Mouse (Mus musculus) stomach, embryonic 14.5 days (tissue): ENCODE results near the gene Foxd3. TPM values are rescaled to one million over a fixed set of nuclear protein-coding genes. Genes with fewer than 3 reads are reported as not detected.

Source experiments
- ATAC-seq: fragments of 200-750 bp; cut with Nextera tagmentation; 2 replicates; pipeline ENCODE4 v1.8.0; 2017; ENCODE audit warnings: low read depth, moderate TSS enrichment; ENCODE audit not compliant: insufficient number of reproducible peaks, insufficient read depth, low FRiP score
- H3K27ac ChIP-seq: fragments of 300-500 bp; sonication (generic); 2 replicates; pipeline ENCODE4 v1.5.1; 2014; ENCODE audit warnings: mild to moderate bottlenecking, low read length, moderate library complexity, mixed read lengths
- H3K27me3 ChIP-seq: fragments of 300-500 bp; sonication (generic); 2 replicates; pipeline ENCODE4 v1.6.1; 2014; ENCODE audit warnings: low read length, control low read depth, mixed read lengths; ENCODE audit not compliant: control insufficient read depth, insufficient read depth
- H3K36me3 ChIP-seq: fragments of 300-500 bp; sonication (generic); 2 replicates; pipeline ENCODE4 v1.6.1; 2014; ENCODE audit warnings: mild to moderate bottlenecking, control low read depth, low read length, moderate library complexity, mixed read lengths; ENCODE audit not compliant: control insufficient read depth, insufficient read depth
- H3K4me1 ChIP-seq: fragments of 300-500 bp; sonication (generic); 2 replicates; pipeline ENCODE4 v1.6.1; 2014; ENCODE audit warnings: low read length, control low read depth, mixed read lengths; ENCODE audit not compliant: control insufficient read depth, insufficient read depth
- H3K4me2 ChIP-seq: fragments of 300-500 bp; sonication (generic); replicated peaks from 2 replicates; pipeline ENCODE4 v1.6.1; 2014; ENCODE audit warnings: low read depth, low read length, control low read depth
- H3K4me3 ChIP-seq: fragments of 300-500 bp; sonication (generic); 2 replicates; pipeline ENCODE4 v1.5.1; 2014; ENCODE audit warnings: low read depth, low read length, control low read depth
- H3K9ac ChIP-seq: fragments of 300-500 bp; sonication (generic); replicated peaks from 2 replicates; pipeline ENCODE4 v1.6.1; 2014; ENCODE audit warnings: low read depth, mild to moderate bottlenecking, control low read depth, low read length, moderate library complexity, mixed read lengths
- H3K9me3 ChIP-seq: fragments of 300-500 bp; sonication (generic); 2 replicates; pipeline ENCODE4 v1.6.1; 2016; ENCODE audit warnings: low read depth, low read length, control low read depth; ENCODE audit not compliant: control insufficient read depth
- WGBS: fragments of 180-500 bp; shearing (Covaris S2); extraction: QIAGEN DNeasy Blood & Tissue Kit; methylation state at CpG from one replicate; pipeline ENCODE4 v1.1.7; 2014; 5-methylcytosine and 5-hydroxymethylcytosine counted together
- polyA plus RNA-seq: library from polyadenylated mRNA; unstranded; fragments of >200 nt; fragmentation: Nextera tagmentation; extraction: Ambion mirVana; gene quantifications from 2 replicates; pipeline ENCODE4 v1.2.1, GENCODE M21; 2014

Foxd3 gene
- polyA plus RNA-seq, 1 experiment from 2014 or later = 1.7 TPM

GRCm38 (mm10) chr4:99641920-99642319 lies 14.2 kb upstream of the Foxd3 start:
- H3K9ac ChIP-seq = no peak overlapping the region
- H3K27ac ChIP-seq = no peak overlapping the region
- no peak for ATAC-seq
- H3K36me3 ChIP-seq = no peaks in the 10 kb centered on the region
- 27% methylated on average over 3 of the region's 3 CpGs for WGBS
- H3K9me3 ChIP-seq = no peaks in the 10 kb centered on the region
- H3K4me2 ChIP-seq = no peak overlapping the region
- H3K4me3 ChIP-seq = no peak overlapping the region
- H3K4me1 ChIP-seq = no peaks in the 10 kb centered on the region
- H3K27me3 ChIP-seq = no peaks in the 10 kb centered on the region

GRCm38 (mm10) chr4:99645560-99645959 lies 10.5 kb upstream of the Foxd3 start:
- WGBS = 82% methylated on average over 4 of the region's 4 CpGs
- no peak overlapping the region for H3K4me3 ChIP-seq
- no peaks in the 10 kb centered on the region for H3K4me1 ChIP-seq
- H3K9ac ChIP-seq = no peak overlapping the region
- peaks cover 24% of the 10 kb centered on the region for H3K27me3 ChIP-seq
- no peak overlapping the region for H3K4me2 ChIP-seq
- no peaks in the 10 kb centered on the region for H3K36me3 ChIP-seq
- no peak for ATAC-seq
- no peak overlapping the region for H3K27ac ChIP-seq
- no peaks in the 10 kb centered on the region for H3K9me3 ChIP-seq

- 3% methylated on average over 44 of the region's 44 CpGs for WGBS
- H3K27me3 ChIP-seq = peaks cover 58% of the 10 kb centered on the region
- no peak overlapping the region for H3K9ac ChIP-seq
- no peak overlapping the region for H3K27ac ChIP-seq
- no peaks in the 10 kb centered on the region for H3K9me3 ChIP-seq
- no peak overlapping the region for H3K4me2 ChIP-seq
- no peaks in the 10 kb centered on the region for H3K36me3 ChIP-seq
- no peak for ATAC-seq
- peaks cover 4% of the 10 kb centered on the region; the same call in 1 of the 2 replicates for H3K4me1 ChIP-seq
- H3K4me3 ChIP-seq = peak overlapping the region; percentile 11; the same call in 1 of the 2 replicates
These were observed 5.8 kb upstream of the Foxd3 start for GRCm38 (mm10) chr4:99650088-99650944.

GRCm38 (mm10) chr4:99650945-99651690 lies 5.0 kb upstream of the Foxd3 start:
- peaks cover 63% of the 10 kb centered on the region for H3K27me3 ChIP-seq
- 2% methylated on average over 59 of the region's 59 CpGs for WGBS
- H3K4me3 ChIP-seq = peak overlapping the region; percentile 11; the same call in 1 of the 2 replicates
- no peak for ATAC-seq
- no peaks in the 10 kb centered on the region for H3K36me3 ChIP-seq
- no peak overlapping the region for H3K27ac ChIP-seq
- peaks cover 7% of the 10 kb centered on the region; the same call in 1 of the 2 replicates for H3K4me1 ChIP-seq
- H3K9me3 ChIP-seq = no peaks in the 10 kb centered on the region
- H3K9ac ChIP-seq = no peak overlapping the region
- H3K4me2 ChIP-seq = peak overlapping the region; percentile 30

- H3K9ac ChIP-seq = no peak overlapping the region
- H3K4me3 ChIP-seq = no peak overlapping the region
- peaks cover 12% of the 10 kb centered on the region; the same call in 1 of the 2 replicates for H3K4me1 ChIP-seq
- H3K27me3 ChIP-seq = peaks cover 69% of the 10 kb centered on the region
- no peaks in the 10 kb centered on the region for H3K9me3 ChIP-seq
- H3K27ac ChIP-seq = no peak overlapping the region
- H3K4me2 ChIP-seq = peak overlapping the region; percentile 1; the same call in 1 of the 2 replicates
- ATAC-seq = no peak
- H3K36me3 ChIP-seq = no peaks in the 10 kb centered on the region
- WGBS = 15% methylated on average over 10 of the region's 10 CpGs
These were observed 4.2 kb upstream of the Foxd3 start for GRCm38 (mm10) chr4:99651823-99652450.

GRCm38 (mm10) chr4:99652576-99653210 lies 3.4 kb upstream of the Foxd3 start:
- Histone ChIP-seq H3K27ac (no peak overlapping the region), H3K4me2 (no peak overlapping the region; the same call in 1 of the 2 replicates), H3K9me3 (no peaks in the 10 kb centered on the region), H3K4me1 (peaks cover 17% of the 10 kb centered on the region; the same call in 1 of the 2 replicates), H3K9ac (no peak overlapping the region), H3K36me3 (no peaks in the 10 kb centered on the region), H3K27me3 (peaks cover 76% of the 10 kb centered on the region), H3K4me3 (no peak overlapping the region)
- ATAC-seq = no peak
- WGBS = 3% methylated on average over 19 of the region's 19 CpGs

- no peak overlapping the region for H3K4me2 ChIP-seq
- no peak overlapping the region for H3K9ac ChIP-seq
- no peaks in the 10 kb centered on the region for H3K9me3 ChIP-seq
- no peaks in the 10 kb centered on the region for H3K36me3 ChIP-seq
- no peak overlapping the region for H3K27ac ChIP-seq
- H3K27me3 ChIP-seq = peaks cover 80% of the 10 kb centered on the region
- under 1% methylated on average over 25 of the region's 25 CpGs for WGBS
- no peak for ATAC-seq
- H3K4me1 ChIP-seq = peaks cover 18% of the 10 kb centered on the region; the same call in 1 of the 2 replicates
- H3K4me3 ChIP-seq = no peak overlapping the region
These were observed 2.9 kb upstream of the Foxd3 start for GRCm38 (mm10) chr4:99653216-99653607.
